Mouse (Mus musculus): ENCODE measurements around the gene Rprd1b. TPM values are rescaled to one million over a fixed set of nuclear protein-coding genes. Genes with fewer than 3 reads are reported as not detected.

The Rprd1b gene
- polyA plus RNA-seq, 1 experiment from 2014 or later, result 45.6 TPM

GRCm38 (mm10) chr2:158167496-158168205 is 139.4 kb downstream of the Rprd1b start:
- 49% methylated on average over 9 of the region's 9 CpGs for WGBS
- Histone ChIP-seq H3K4me3 (no peak overlapping the region), H3K4me2 (no peak overlapping the region), H3K27me3 (no peaks in the 10 kb centered on the region), H3K9me3 (no peaks in the 10 kb centered on the region), H3K4me1 (peaks cover 36% of the 10 kb centered on the region), H3K9ac (no peak overlapping the region), H3K27ac (no peak overlapping the region), H3K36me3 (no peaks in the 10 kb centered on the region)
- ATAC-seq (ENCODE audit: borderline replicate concordance, extremely low read depth, low FRiP score, low TSS enrichment), result no peak

- H3K4me2 ChIP-seq, result no peak overlapping the region
- no peak overlapping the region for H3K9ac ChIP-seq
- no peaks in the 10 kb centered on the region for H3K27me3 ChIP-seq
- ATAC-seq (ENCODE audit: borderline replicate concordance, extremely low read depth, low FRiP score, low TSS enrichment), result peak; percentile 73
- peak overlapping the region; percentile 53 for H3K27ac ChIP-seq
- H3K4me1 ChIP-seq, result peaks cover 30% of the 10 kb centered on the region
- WGBS, result 33% methylated on average over 8 of the region's 8 CpGs
- H3K9me3 ChIP-seq, result no peaks in the 10 kb centered on the region
- H3K4me3 ChIP-seq, result no peak overlapping the region
- no peaks in the 10 kb centered on the region for H3K36me3 ChIP-seq
Observed at GRCm38 (mm10) chr2:158168741-158169211, 140.5 kb downstream of the Rprd1b start.

GRCm38 (mm10) chr2:158169351-158169750 is 141.1 kb downstream of the Rprd1b start:
- peak; percentile 25; the same call in 1 of the 2 replicates for ATAC-seq (ENCODE audit: borderline replicate concordance, extremely low read depth, low FRiP score, low TSS enrichment)
- Histone ChIP-seq H3K36me3 (no peaks in the 10 kb centered on the region), H3K9me3 (no peaks in the 10 kb centered on the region), H3K27me3 (no peaks in the 10 kb centered on the region), H3K9ac (no peak overlapping the region), H3K4me3 (no peak overlapping the region), H3K27ac (peak overlapping the region; percentile 53), H3K4me2 (no peak overlapping the region), H3K4me1 (peaks cover 33% of the 10 kb centered on the region)
- 52% methylated on average over 6 of the region's 6 CpGs for WGBS

GRCm38 (mm10) chr2:158169771-158170170 is 141.5 kb downstream of the Rprd1b start:
- Histone ChIP-seq H3K9me3 (no peaks in the 10 kb centered on the region), H3K27ac (no peak overlapping the region), H3K9ac (no peak overlapping the region), H3K4me3 (no peak overlapping the region), H3K27me3 (no peaks in the 10 kb centered on the region), H3K4me1 (peaks cover 35% of the 10 kb centered on the region), H3K36me3 (no peaks in the 10 kb centered on the region), H3K4me2 (no peak overlapping the region)
- 75% methylated on average over 7 of the region's 7 CpGs for WGBS
- peak; percentile 24; the same call in 1 of the 2 replicates for ATAC-seq (ENCODE audit: borderline replicate concordance, extremely low read depth, low FRiP score, low TSS enrichment)

- Histone ChIP-seq H3K4me2 (no peak overlapping the region), H3K27me3 (no peaks in the 10 kb centered on the region)
- 78% methylated on average over 2 of the region's 2 CpGs for WGBS
Observed at GRCm38 (mm10) chr2:158170394-158170793, 142.1 kb downstream of the Rprd1b start.

GRCm38 (mm10) chr2:158174438-158174837 is 146.1 kb downstream of the Rprd1b start:
- no peak for ATAC-seq (ENCODE audit: borderline replicate concordance, extremely low read depth, low FRiP score, low TSS enrichment)
- no peak overlapping the region for H3K4me3 ChIP-seq
- no peak overlapping the region for H3K4me2 ChIP-seq
- no peaks in the 10 kb centered on the region for H3K27me3 ChIP-seq
- H3K4me1 ChIP-seq, result peaks cover 29% of the 10 kb centered on the region
- 65% methylated on average over 5 of the region's 5 CpGs for WGBS
- H3K36me3 ChIP-seq, result no peaks in the 10 kb centered on the region
- H3K9me3 ChIP-seq, result no peaks in the 10 kb centered on the region
- no peak overlapping the region for H3K9ac ChIP-seq
- H3K27ac ChIP-seq, result no peak overlapping the region

More at GRCm38 (mm10) chr2:158170394-158170793, 142.1 kb downstream of the Rprd1b start:
- no peak for ATAC-seq (ENCODE audit: borderline replicate concordance, extremely low read depth, low FRiP score, low TSS enrichment)
- Histone ChIP-seq H3K9me3 (no peaks in the 10 kb centered on the region), H3K36me3 (no peaks in the 10 kb centered on the region), H3K4me1 (peaks cover 35% of the 10 kb centered on the region), H3K4me3 (no peak overlapping the region), H3K9ac (no peak overlapping the region), H3K27ac (no peak overlapping the region)

GRCm38 (mm10) chr2:158174958-158175357 is 146.7 kb downstream of the Rprd1b start:
- no peak overlapping the region for H3K27ac ChIP-seq
- no peaks in the 10 kb centered on the region for H3K9me3 ChIP-seq
- ATAC-seq (ENCODE audit: borderline replicate concordance, extremely low read depth, low FRiP score, low TSS enrichment), result no peak
- no peak overlapping the region for H3K9ac ChIP-seq
- no peak overlapping the region for H3K4me3 ChIP-seq
- H3K4me2 ChIP-seq, result no peak overlapping the region
- 76% methylated on average over 15 of the region's 15 CpGs for WGBS
- no peaks in the 10 kb centered on the region for H3K36me3 ChIP-seq
- peaks cover 29% of the 10 kb centered on the region for H3K4me1 ChIP-seq
- H3K27me3 ChIP-seq, result no peaks in the 10 kb centered on the region

- WGBS, result 31% methylated on average over 3 of the region's 3 CpGs
- no peaks in the 10 kb centered on the region for H3K27me3 ChIP-seq
- H3K27ac ChIP-seq, result no peak overlapping the region
- peaks cover 26% of the 10 kb centered on the region for H3K4me1 ChIP-seq
- no peak overlapping the region for H3K9ac ChIP-seq
- no peak overlapping the region for H3K4me3 ChIP-seq
- H3K4me2 ChIP-seq, result no peak overlapping the region
- H3K9me3 ChIP-seq, result no peaks in the 10 kb centered on the region
- no peak for ATAC-seq (ENCODE audit: borderline replicate concordance, extremely low read depth, low FRiP score, low TSS enrichment)
- no peaks in the 10 kb centered on the region for H3K36me3 ChIP-seq
Observed at GRCm38 (mm10) chr2:158175433-158175832, 147.1 kb downstream of the Rprd1b start.

- Histone ChIP-seq H3K4me3 (no peak overlapping the region), H3K4me2 (no peak overlapping the region), H3K27ac (no peak overlapping the region), H3K9me3 (no peaks in the 10 kb centered on the region), H3K4me1 (peaks cover 25% of the 10 kb centered on the region), H3K9ac (no peak overlapping the region), H3K27me3 (no peaks in the 10 kb centered on the region), H3K36me3 (no peaks in the 10 kb centered on the region)
- ATAC-seq (ENCODE audit: borderline replicate concordance, extremely low read depth, low FRiP score, low TSS enrichment), result no peak
- 88% methylated on average over 9 of the region's 9 CpGs for WGBS
Observed at GRCm38 (mm10) chr2:158176763-158177162, 148.5 kb downstream of the Rprd1b start.

GRCm38 (mm10) chr2:158177574-158177973 is 149.3 kb downstream of the Rprd1b start:
- Histone ChIP-seq H3K36me3 (no peaks in the 10 kb centered on the region), H3K4me3 (no peak overlapping the region), H3K9ac (no peak overlapping the region), H3K9me3 (no peaks in the 10 kb centered on the region), H3K27ac (no peak overlapping the region), H3K4me2 (no peak overlapping the region), H3K27me3 (no peaks in the 10 kb centered on the region), H3K4me1 (peaks cover 25% of the 10 kb centered on the region)
- ATAC-seq (ENCODE audit: borderline replicate concordance, extremely low read depth, low FRiP score, low TSS enrichment), result no peak
- 79% methylated on average over 3 of the region's 3 CpGs for WGBS

- WGBS, result 81% methylated on average over 4 of the region's 4 CpGs
- Histone ChIP-seq H3K27me3 (no peaks in the 10 kb centered on the region), H3K9ac (no peak overlapping the region), H3K4me2 (no peak overlapping the region), H3K36me3 (no peaks in the 10 kb centered on the region), H3K9me3 (no peaks in the 10 kb centered on the region), H3K27ac (no peak overlapping the region), H3K4me1 (peaks cover 25% of the 10 kb centered on the region), H3K4me3 (no peak overlapping the region)
- ATAC-seq (ENCODE audit: borderline replicate concordance, extremely low read depth, low FRiP score, low TSS enrichment), result no peak
Observed at GRCm38 (mm10) chr2:158178139-158178538, 149.8 kb downstream of the Rprd1b start.

GRCm38 (mm10) chr2:158178696-158179369 is 150.5 kb downstream of the Rprd1b start:
- 10% methylated on average over 19 of the region's 19 CpGs for WGBS

More at GRCm38 (mm10) chr2:158178696-158179369, 150.5 kb downstream of the Rprd1b start:
- Histone ChIP-seq H3K9me3 (no peaks in the 10 kb centered on the region), H3K36me3 (no peaks in the 10 kb centered on the region), H3K4me1 (peaks cover 25% of the 10 kb centered on the region), H3K4me2 (peak overlapping the region; percentile 61), H3K4me3 (peak overlapping the region; percentile 32), H3K27ac (peak overlapping the region; percentile 80), H3K9ac (peak overlapping the region; percentile 32; the same call in 1 of the 2 replicates), H3K27me3 (no peaks in the 10 kb centered on the region)
- ATAC-seq (ENCODE audit: borderline replicate concordance, extremely low read depth, low FRiP score, low TSS enrichment), result peak; percentile 87

Measured in lung, embryonic 15.5 days (tissue).